Mouse (Mus musculus) hindbrain, postnatal 0 days (tissue): Measurements from ENCODE around the gene Sh3bp5. TPM values are rescaled to one million over a fixed set of nuclear protein-coding genes. Genes with fewer than 3 reads are reported as not detected.
A peak's percentile ranks its signal among the peaks of the same experiment; 100 is the strongest.
"Not testable (repeated sequence)": the region's sequence is repeated elsewhere in the genome, so short reads cannot be mapped to it uniquely, and the experiment has no call there.

ENCODE experiments used
- ATAC-seq: fragments of 200-750 bp; cut with Nextera tagmentation; 2 replicates; pipeline ENCODE4 v1.8.0; 2017; ENCODE audit warnings: mild to moderate bottlenecking, moderate TSS enrichment, moderate library complexity
- DNase-seq: peaks from one replicate; pipeline ENCODE4 v3.0.0-alpha.2; 2015; ENCODE audit warnings: low spot score
- H3K27ac ChIP-seq: fragments of 300-500 bp; sonication (generic); 2 replicates; pipeline ENCODE4 v1.5.1; 2014; ENCODE audit warnings: mild to moderate bottlenecking
- H3K27me3 ChIP-seq: fragments of 300-500 bp; sonication (generic); 2 replicates; pipeline ENCODE4 v1.6.1; 2014; ENCODE audit warnings: low read length, mixed read lengths; ENCODE audit not compliant: insufficient read depth
- H3K36me3 ChIP-seq: fragments of 300-500 bp; sonication (generic); 2 replicates; pipeline ENCODE4 v1.6.1; 2014; ENCODE audit warnings: low read length, mixed read lengths; ENCODE audit not compliant: insufficient read depth
- H3K4me1 ChIP-seq: fragments of 300-500 bp; sonication (generic); 2 replicates; pipeline ENCODE4 v1.6.1; 2014; ENCODE audit warnings: antibody characterized with exemption, low read length, mixed read lengths; ENCODE audit not compliant: insufficient read depth
- H3K4me2 ChIP-seq: fragments of 300-500 bp; sonication (generic); 2 replicates; pipeline ENCODE4 v1.6.1; 2014; ENCODE audit warnings: low read depth, mild to moderate bottlenecking, low read length, moderate library complexity, mixed read lengths
- H3K4me3 ChIP-seq: fragments of 300-500 bp; sonication (generic); 2 replicates; pipeline ENCODE4 v1.5.1; 2014; ENCODE audit warnings: low read length
- H3K9ac ChIP-seq: fragments of 300-500 bp; sonication (generic); replicated peaks from 2 replicates; pipeline ENCODE4 v1.6.1; 2014; ENCODE audit warnings: mild to moderate bottlenecking, low read length, moderate library complexity, mixed read lengths
- H3K9me3 ChIP-seq: fragments of 300-500 bp; sonication (generic); 2 replicates; pipeline ENCODE4 v1.6.1; 2016; ENCODE audit warnings: low read length, mixed read lengths
- CTCF ChIP-seq: IDR thresholded peaks from 2 replicates; pipeline ENCODE4 v1.5.1; 2016; ENCODE audit warnings: antibody characterized with exemption, control low read depth, low read depth
- WGBS: fragments of 180-500 bp; shearing (Covaris S2); extraction: QIAGEN DNeasy Blood & Tissue Kit; methylation state at CpG from one replicate; pipeline ENCODE4 v1.1.7; 2014; 5-methylcytosine and 5-hydroxymethylcytosine counted together
- polyA plus RNA-seq: library from polyadenylated mRNA; unstranded; fragments of >200 nt; fragmentation: Nextera tagmentation; extraction: Ambion mirVana; gene quantifications from 2 replicates; pipeline ENCODE4 v1.2.1, GENCODE M21; 2015
- total RNA-seq: library from RNA; depleted of rRNA; stranded (reverse); fragments of >200 nt; gene quantifications from 2 replicates; pipeline ENCODE4 v1.2.3, GENCODE M21; 2014

The Sh3bp5 gene
- total and polyA plus RNA-seq, 2 experiments from 2014 or later = 41.6 to 149 TPM

DNA sequence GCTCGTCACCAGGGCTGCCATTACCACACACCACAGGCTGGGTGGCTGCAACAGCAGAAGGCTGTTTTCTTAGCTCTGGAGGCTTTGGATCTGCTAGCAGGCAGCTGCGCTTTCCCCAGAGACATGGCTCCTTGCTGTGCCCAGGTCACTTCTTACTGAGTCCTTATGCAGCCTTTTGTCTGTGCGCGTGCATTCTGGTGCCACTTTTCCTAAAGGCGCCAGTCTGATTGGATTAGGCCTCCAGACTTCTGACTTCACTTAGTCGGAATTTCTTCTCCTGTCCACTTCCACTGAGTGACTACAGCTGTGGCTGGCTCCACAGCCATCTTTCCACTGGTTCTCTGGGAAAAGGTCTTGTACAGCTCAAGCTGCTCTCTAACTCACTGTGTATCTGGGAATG is 27.0 kb upstream of the Sh3bp5 start:
- ATAC-seq (no peak), DNase-seq (no peak)
- no peaks in the 10 kb centered on the region for H3K36me3 ChIP-seq
- H3K4me2 ChIP-seq = no peak overlapping the region
- 70% methylated on average over 6 of the region's 6 CpGs for WGBS
- no peaks in the 10 kb centered on the region for H3K9me3 ChIP-seq
- H3K27ac ChIP-seq = no peak overlapping the region
- H3K9ac ChIP-seq = no peak overlapping the region
- no peaks in the 10 kb centered on the region for H3K4me1 ChIP-seq
- no peak overlapping the region for H3K4me3 ChIP-seq
- TF ChIP-seq CTCF = no peak
- no peaks in the 10 kb centered on the region for H3K27me3 ChIP-seq

DNA sequence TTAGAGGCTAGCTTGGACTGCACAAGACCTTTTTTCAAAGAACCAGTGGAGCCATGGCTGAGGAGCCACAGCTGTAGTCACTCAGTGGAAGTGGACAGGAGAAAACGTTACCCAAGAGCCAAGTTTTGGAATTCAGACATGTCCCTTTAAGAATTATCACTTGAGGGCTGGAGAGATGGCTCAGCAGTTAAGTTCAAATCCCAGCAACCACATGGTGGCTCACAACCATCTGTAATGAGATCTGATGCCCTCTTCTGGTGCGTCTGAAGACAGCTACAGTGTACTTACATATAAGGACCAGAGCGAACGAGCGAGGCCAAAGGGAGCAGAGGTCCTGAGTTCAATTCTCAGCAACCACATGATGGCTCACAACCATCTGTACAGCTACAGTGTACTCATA is 26.3 kb upstream of the Sh3bp5 start:
- H3K4me1 ChIP-seq, H3K4me3 ChIP-seq, H3K4me2 ChIP-seq, H3K27ac ChIP-seq, H3K9me3 ChIP-seq, H3K36me3 ChIP-seq, H3K27me3 ChIP-seq, ATAC-seq, DNase-seq, H3K9ac ChIP-seq: not testable (repeated sequence)
- peak; percentile 20 for TF ChIP-seq CTCF
- WGBS = 70% methylated on average over 5 of the region's 5 CpGs

DNA sequence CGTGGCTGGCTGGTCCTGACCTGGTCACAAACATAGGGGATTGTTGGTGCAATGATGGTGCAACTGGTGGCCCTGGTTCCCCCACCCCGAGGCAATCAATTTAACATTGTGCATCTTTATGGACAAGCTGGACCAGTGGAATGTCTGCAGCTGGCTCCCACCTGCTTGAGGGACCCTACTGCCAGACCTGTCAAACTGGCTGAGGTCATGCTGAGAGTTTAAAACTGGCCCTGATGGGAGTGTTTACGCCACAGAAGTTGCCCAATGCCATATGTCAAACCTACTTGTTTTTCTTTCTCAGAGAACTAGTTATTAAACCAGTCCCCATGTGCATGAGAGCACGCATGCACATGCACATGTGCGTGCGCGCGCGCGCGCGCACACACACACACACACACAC is 22.1 kb upstream of the Sh3bp5 start:
- H3K4me2 ChIP-seq = no peak overlapping the region
- H3K4me1 ChIP-seq = no peaks in the 10 kb centered on the region
- H3K27me3 ChIP-seq = no peaks in the 10 kb centered on the region
- no peak for ATAC-seq
- DNase-seq = no peak
- WGBS = 89% methylated on average over 12 of the region's 12 CpGs
- H3K9ac ChIP-seq = no peak overlapping the region
- H3K27ac ChIP-seq = no peak overlapping the region
- no peak for TF ChIP-seq CTCF
- H3K36me3 ChIP-seq = no peaks in the 10 kb centered on the region
- H3K4me3 ChIP-seq = no peak overlapping the region
- no peaks in the 10 kb centered on the region for H3K9me3 ChIP-seq

DNA sequence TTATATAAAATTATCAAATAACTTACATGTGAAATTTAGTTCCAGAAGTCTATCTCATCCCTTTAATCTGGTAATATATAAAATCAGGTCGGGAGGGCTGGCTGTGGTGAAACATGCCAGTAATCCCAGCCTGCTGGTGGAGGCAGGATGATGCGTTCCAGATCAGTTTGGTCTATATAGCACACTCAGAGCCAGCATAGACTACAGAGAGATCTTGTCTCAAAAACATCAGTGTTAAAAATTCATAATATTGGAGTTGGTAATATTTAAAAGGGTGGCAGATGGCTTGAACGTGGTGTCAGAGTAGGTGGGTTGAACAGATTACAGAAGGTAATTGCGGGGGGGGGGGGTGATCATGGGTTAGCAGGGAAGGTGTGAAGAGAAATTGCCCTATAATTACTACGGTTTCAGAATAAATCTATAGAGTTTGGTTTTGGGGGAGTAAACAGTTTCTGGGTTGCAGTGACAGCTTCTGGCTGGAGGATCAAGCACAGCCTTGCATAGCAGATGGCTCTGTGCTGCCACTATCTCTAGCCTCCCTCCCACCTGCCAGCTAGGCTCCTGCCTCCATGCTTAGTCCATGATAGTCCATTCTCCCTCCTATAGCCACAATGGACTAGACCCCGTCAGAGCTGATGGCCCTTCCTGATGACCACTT is 20.3 kb upstream of the Sh3bp5 start:
- H3K4me1 ChIP-seq = no peaks in the 10 kb centered on the region
- no peak for TF ChIP-seq CTCF
- DNase-seq (no peak), ATAC-seq (no peak)
- no peaks in the 10 kb centered on the region for H3K9me3 ChIP-seq
- no peaks in the 10 kb centered on the region for H3K36me3 ChIP-seq
- H3K27me3 ChIP-seq = no peaks in the 10 kb centered on the region
- no peak overlapping the region for H3K4me3 ChIP-seq
- no peak overlapping the region for H3K4me2 ChIP-seq
- H3K9ac ChIP-seq = no peak overlapping the region
- H3K27ac ChIP-seq = no peak overlapping the region
- 90% methylated on average over 6 of the region's 6 CpGs for WGBS

DNA sequence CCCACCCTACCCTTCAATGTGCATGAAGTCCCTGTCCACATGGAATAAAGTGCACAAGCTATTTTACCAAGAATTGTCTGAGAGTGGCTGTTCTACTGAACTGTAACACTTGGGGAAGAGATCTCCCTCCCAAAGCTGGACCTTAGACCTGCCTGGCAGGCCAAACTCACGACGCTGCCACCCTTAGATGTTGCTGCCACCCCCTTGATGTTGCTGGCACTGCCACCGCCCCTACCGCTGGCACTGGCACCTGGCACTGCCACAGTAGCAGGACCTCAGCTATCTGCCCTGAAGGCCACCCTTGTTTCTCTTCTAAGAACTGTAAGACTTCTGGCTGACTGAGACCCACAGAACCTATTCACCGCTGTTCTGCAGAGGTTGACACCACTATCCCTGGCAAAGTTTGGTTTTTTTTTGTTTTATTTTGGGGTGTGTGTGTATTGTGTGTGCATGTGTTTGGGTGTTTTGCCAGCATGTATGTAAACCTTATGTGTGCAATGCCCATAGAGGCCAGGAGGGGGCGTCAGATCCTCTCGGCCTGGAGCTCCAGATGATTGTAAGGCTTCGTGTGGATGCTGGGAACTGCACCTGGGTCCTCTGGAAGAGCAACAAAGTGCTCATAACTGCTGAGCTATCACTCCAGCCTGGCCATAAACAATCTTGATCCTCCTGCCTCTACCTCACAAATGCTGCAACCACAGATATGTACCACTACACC is 19.1 kb upstream of the Sh3bp5 start:
- Histone ChIP-seq H3K27ac (no peak overlapping the region), H3K9me3 (no peaks in the 10 kb centered on the region), H3K9ac (no peak overlapping the region), H3K27me3 (no peaks in the 10 kb centered on the region), H3K4me1 (no peaks in the 10 kb centered on the region), H3K4me3 (no peak overlapping the region), H3K4me2 (no peak overlapping the region), H3K36me3 (no peaks in the 10 kb centered on the region)
- 85% methylated on average over 8 of the region's 8 CpGs for WGBS
- DNase-seq = no peak
- no peak for ATAC-seq
- peak; percentile 26; the same call in 1 of the 2 replicates for TF ChIP-seq CTCF

DNA sequence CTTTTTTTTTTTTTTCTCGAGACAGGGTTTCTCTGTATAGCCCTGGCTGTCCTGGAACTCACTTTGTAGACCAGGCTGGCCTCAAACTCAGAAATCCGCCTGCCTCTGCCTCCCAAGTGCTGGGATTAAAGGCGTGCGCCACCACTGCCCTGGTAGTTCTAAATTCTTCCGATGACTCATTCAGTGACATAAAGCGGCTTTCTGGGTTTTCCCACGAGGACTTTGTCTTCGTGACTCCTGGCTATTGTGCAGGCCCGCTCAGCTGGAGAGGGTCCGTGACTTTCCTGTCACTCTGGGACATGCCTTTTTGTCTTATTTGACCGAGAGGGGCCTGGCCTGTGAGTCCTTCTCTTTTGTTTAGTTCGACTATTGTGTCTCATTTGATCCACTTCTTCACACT is 18.1 kb upstream of the Sh3bp5 start:
- WGBS = 41% methylated on average over 12 of the region's 12 CpGs
- H3K9ac ChIP-seq, H3K4me1 ChIP-seq, H3K4me3 ChIP-seq, H3K9me3 ChIP-seq, H3K27me3 ChIP-seq, DNase-seq, H3K36me3 ChIP-seq, H3K27ac ChIP-seq, H3K4me2 ChIP-seq, ATAC-seq: not testable (repeated sequence)

DNA sequence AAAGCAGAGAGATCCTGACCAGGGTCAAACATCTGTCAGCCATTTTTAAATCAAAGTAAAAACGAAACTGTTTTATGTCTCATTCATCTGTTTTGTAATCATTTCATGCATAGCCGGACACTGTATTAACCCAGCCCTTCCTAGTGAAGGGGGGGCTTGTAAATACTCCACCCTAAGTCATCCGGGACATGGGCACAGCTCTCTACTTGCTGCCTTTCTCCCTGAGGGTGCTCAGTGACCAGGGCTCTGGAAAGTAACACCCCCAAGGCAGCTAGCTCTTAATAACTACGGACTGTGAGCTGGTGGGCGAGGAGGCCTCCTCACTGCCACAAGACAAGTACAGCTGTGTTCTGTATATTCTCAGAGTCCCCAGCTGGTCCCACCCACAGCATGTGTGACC is 13.1 kb upstream of the Sh3bp5 start:
- Histone ChIP-seq H3K4me3 (no peak overlapping the region), H3K9ac (no peak overlapping the region), H3K4me1 (no peaks in the 10 kb centered on the region), H3K36me3 (no peaks in the 10 kb centered on the region), H3K27me3 (no peaks in the 10 kb centered on the region), H3K4me2 (no peak overlapping the region), H3K9me3 (no peaks in the 10 kb centered on the region), H3K27ac (no peak overlapping the region)
- WGBS = 75% methylated on average over 5 of the region's 5 CpGs
- no peak for TF ChIP-seq CTCF
- ATAC-seq (no peak), DNase-seq (no peak)
